Mouse (Mus musculus) monocyte, adult 5-6 weeks (primary cell): ENCODE measurements at regions not wholly inside any gene's neighbourhood (a gene's known extent, or its start where the extent isn't known, plus 50 kb on each side); places are given as distances from the start of the nearest gene placed in this dataset.

Source experiments
- ATAC-seq: fragments of 153-309, 156-312 bp; replicated peaks from 2 replicates; pipeline ENCODE4 v1.8.0; 2017; ENCODE audit warnings: mild to moderate bottlenecking; ENCODE audit not compliant: low TSS enrichment, insufficient number of reproducible peaks, severe bottlenecking, poor library complexity, low FRiP score

- no peak for ATAC-seq
Observed at GRCm38 (mm10) chr6:82860485-82860884, 79.1 kb downstream of the Sema4f start.

GRCm38 (mm10) chr6:82856218-82856617 is 82.0 kb upstream of the Hk2 start:
- ATAC-seq: no peak

GRCm38 (mm10) chr6:82855401-82855800 is 81.1 kb upstream of the Hk2 start:
- ATAC-seq: 0 out of 2 replicates have a peak, but pooled peaks have one; percentile 27

- ATAC-seq: no peak
Observed at GRCm38 (mm10) chr6:82854780-82855179, 80.5 kb upstream of the Hk2 start.

GRCm38 (mm10) chr6:82854338-82854737 is 80.1 kb upstream of the Hk2 start:
- ATAC-seq: no peak

- ATAC-seq: no peak
Observed at GRCm38 (mm10) chr6:82853076-82853475, 78.8 kb upstream of the Hk2 start.

GRCm38 (mm10) chr6:82850556-82850955 is 76.3 kb upstream of the Hk2 start:
- no peak for ATAC-seq

- ATAC-seq: no peak
Observed at GRCm38 (mm10) chr6:82847598-82847997, 73.3 kb upstream of the Hk2 start.

GRCm38 (mm10) chr6:82846587-82847150 is 72.4 kb upstream of the Hk2 start:
- no peak for ATAC-seq

GRCm38 (mm10) chr6:82844432-82844831 is 70.2 kb upstream of the Hk2 start:
- no peak for ATAC-seq

- ATAC-seq: no peak
Observed at GRCm38 (mm10) chr6:82843881-82844280, 69.6 kb upstream of the Hk2 start.

GRCm38 (mm10) chr6:82837246-82837645 is 63.0 kb upstream of the Hk2 start:
- no peak for ATAC-seq

GRCm38 (mm10) chr6:82835222-82836064 is 61.2 kb upstream of the Hk2 start:
- ATAC-seq: peak; percentile 50

GRCm38 (mm10) chr6:82833867-82834266 is 59.6 kb upstream of the Hk2 start:
- no peak for ATAC-seq

- no peak for ATAC-seq
Observed at GRCm38 (mm10) chr6:82831211-82831610, 57.0 kb upstream of the Hk2 start.

- ATAC-seq: no peak
Observed at GRCm38 (mm10) chr6:82824684-82825083, 50.4 kb upstream of the Hk2 start.

GRCm38 (mm10) chr6:82824240-82824639 is 50.0 kb upstream of the Hk2 start:
- ATAC-seq: peak; percentile 89
